Mouse (Mus musculus): ENCODE data around the gene Ankrd11. TPM values are rescaled to one million over a fixed set of nuclear protein-coding genes. Genes with fewer than 3 reads are reported as not detected.

Ankrd11 gene
- polyA plus RNA-seq, 1 experiment, result 56.4 TPM

DNA sequence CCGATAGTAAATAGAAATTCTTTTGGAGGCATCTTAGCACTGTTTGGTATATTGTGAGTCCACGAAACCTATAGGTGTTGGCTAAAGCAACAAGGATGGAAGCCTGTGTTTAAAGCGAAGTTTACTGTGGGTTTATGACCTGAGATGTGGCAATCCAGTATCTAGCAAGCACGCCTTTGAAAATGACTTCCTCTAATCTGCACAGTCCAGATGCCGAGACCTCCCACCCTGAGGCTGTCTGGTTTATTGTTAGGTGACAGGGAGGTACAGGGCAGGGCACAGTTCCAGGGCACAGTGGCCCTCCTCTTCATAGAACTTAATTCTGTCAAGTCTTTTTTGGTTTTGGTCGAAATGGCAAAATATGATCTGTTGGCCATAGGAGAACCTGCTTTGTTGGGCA lies 35.1 kb upstream of the Ankrd11 start:
- H3K36me3 ChIP-seq (ENCODE audit: control insufficient read depth, insufficient read depth), result peaks cover 23% of the 10 kb centered on the region
- H3K79me2 ChIP-seq (ENCODE audit: control insufficient read depth, insufficient read depth), result no peaks in the 10 kb centered on the region
- H3K27me3 ChIP-seq (ENCODE audit: control insufficient read depth, insufficient read depth, insufficient read length), result no peaks in the 10 kb centered on the region
- no peak overlapping the region for H3K4me2 ChIP-seq (ENCODE audit: low read depth)
- no peak overlapping the region for H3K4me3 ChIP-seq
- no peak for TF ChIP-seq SRF (IDR thresholded peaks at IDR 0.05; ENCODE audit: control insufficient read depth, insufficient read length, low read depth)
- no peak for TF ChIP-seq CEBPB (IDR thresholded peaks at IDR 0.05; ENCODE audit: insufficient read depth, poor library complexity, severe bottlenecking)
- TF ChIP-seq MYOG (IDR thresholded peaks at IDR 0.05; ENCODE audit: control insufficient read depth in 1 of 3, insufficient read depth in 1 of 3, insufficient read length in 2 of 3, low read depth in 2 of 3), result no peak
- TF ChIP-seq E2F4 (IDR thresholded peaks at IDR 0.05; ENCODE audit: insufficient read depth), result no peak
- TF ChIP-seq POLR2A (IDR thresholded peaks at IDR 0.05; ENCODE audit: insufficient read length, low read depth), result no peak
- no peak for TF ChIP-seq TCF12 (IDR thresholded peaks at IDR 0.05; ENCODE audit: insufficient read depth, poor library complexity, severe bottlenecking)
- no peak for TF ChIP-seq POLR2AphosphoS2 (IDR thresholded peaks at IDR 0.05; ENCODE audit: insufficient read length, low read depth)
- TF ChIP-seq TCF3 (IDR thresholded peaks at IDR 0.05; ENCODE audit: insufficient read length, low read depth), result no peak
- no peak for TF ChIP-seq USF1 (IDR thresholded peaks at IDR 0.05; ENCODE audit: low read depth)
- no peak overlapping the region for H3ac ChIP-seq (ENCODE audit: control insufficient read depth, insufficient read length)

DNA sequence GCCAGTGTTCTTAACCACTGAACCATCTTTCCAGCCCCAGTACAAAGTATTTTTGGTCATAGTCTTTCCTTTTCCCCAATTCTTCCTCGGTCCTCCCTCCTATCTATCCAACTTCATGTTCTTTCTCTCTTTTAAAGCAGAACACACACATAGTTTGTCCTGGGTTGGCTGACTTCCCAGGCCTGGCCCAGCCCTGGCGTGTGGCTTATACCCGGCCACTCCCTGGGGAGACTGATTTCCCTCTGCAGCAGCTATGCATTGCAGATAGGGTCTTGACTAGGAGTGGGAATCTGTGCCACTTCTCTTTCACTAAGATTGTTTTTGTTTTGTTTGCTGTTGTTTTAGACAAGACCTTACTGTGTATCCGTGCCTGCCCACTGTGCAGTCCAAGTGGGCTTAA lies 29.1 kb upstream of the Ankrd11 start:
- Histone ChIP-seq H3K4me3 (no peak overlapping the region), H3ac (ENCODE audit: control insufficient read depth, insufficient read length) (no peak overlapping the region), H3K36me3 (ENCODE audit: control insufficient read depth, insufficient read depth) (no peaks in the 10 kb centered on the region), H3K4me2 (ENCODE audit: low read depth) (no peak overlapping the region), H3K79me2 (ENCODE audit: control insufficient read depth, insufficient read depth) (peaks cover 23% of the 10 kb centered on the region), H3K27me3 (ENCODE audit: control insufficient read depth, insufficient read depth, insufficient read length) (no peaks in the 10 kb centered on the region)
- TF ChIP-seq POLR2AphosphoS2 (IDR thresholded peaks at IDR 0.05; ENCODE audit: insufficient read length, low read depth) (no peak), MYOG (IDR thresholded peaks at IDR 0.05; ENCODE audit: control insufficient read depth in 1 of 3, insufficient read depth in 1 of 3, insufficient read length in 2 of 3, low read depth in 2 of 3) (no peak), TCF12 (IDR thresholded peaks at IDR 0.05; ENCODE audit: insufficient read depth, poor library complexity, severe bottlenecking) (no peak), E2F4 (IDR thresholded peaks at IDR 0.05; ENCODE audit: insufficient read depth) (no peak), CEBPB (IDR thresholded peaks at IDR 0.05; ENCODE audit: insufficient read depth, poor library complexity, severe bottlenecking) (no peak), USF1 (IDR thresholded peaks at IDR 0.05; ENCODE audit: low read depth) (no peak)

DNA sequence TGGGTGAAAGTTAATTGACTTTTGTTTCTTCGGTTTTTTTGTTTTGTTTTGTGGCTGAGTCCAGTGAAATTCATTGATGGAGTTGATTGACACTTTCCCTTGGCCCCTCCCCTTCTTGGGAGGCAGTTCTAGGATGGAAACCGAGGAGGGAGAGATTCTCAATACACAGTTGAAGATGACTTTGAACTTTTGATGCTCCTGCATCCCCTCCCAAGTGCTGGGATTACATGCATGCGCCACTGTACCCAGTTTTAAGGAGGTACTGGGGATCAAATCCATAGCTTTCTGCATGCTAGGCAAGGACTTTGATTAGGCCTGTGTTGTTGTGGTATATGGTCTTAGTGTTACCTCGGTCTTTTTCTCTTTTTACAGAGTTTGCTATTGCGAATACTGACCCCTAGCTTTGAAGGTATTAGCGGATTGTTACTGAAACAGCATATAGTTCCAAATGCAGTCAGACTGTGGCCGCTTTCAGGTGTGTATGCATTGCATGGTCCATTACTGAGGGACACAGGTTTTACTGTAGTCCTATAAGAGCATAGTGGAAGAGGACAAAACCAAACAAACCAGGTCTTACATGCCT lies 24.1 kb upstream of the Ankrd11 start:
- TF ChIP-seq MYOD1 (IDR thresholded peaks at IDR 0.05; ENCODE audit: control insufficient read depth in 1 of 3, insufficient read length in 2 of 3, low read depth in 2 of 3) (no peak), SRF (IDR thresholded peaks at IDR 0.05; ENCODE audit: control insufficient read depth, insufficient read length, low read depth) (no peak), POLR2AphosphoS2 (IDR thresholded peaks at IDR 0.05; ENCODE audit: insufficient read length, low read depth) (no peak), USF1 (IDR thresholded peaks at IDR 0.05; ENCODE audit: low read depth) (no peak), E2F4 (IDR thresholded peaks at IDR 0.05; ENCODE audit: insufficient read depth) (no peak), MYOG (IDR thresholded peaks at IDR 0.05; ENCODE audit: control insufficient read depth in 1 of 3, insufficient read depth in 1 of 3, insufficient read length in 2 of 3, low read depth in 2 of 3) (no peak), TCF3 (IDR thresholded peaks at IDR 0.05; ENCODE audit: insufficient read length, low read depth) (no peak)
- Histone ChIP-seq H3K4me2 (ENCODE audit: low read depth) (peak overlapping the region; percentile 90), H3K4me3 (peak overlapping the region; percentile 75), H3K27me3 (ENCODE audit: control insufficient read depth, insufficient read depth, insufficient read length) (no peaks in the 10 kb centered on the region), H3K36me3 (ENCODE audit: control insufficient read depth, insufficient read depth) (no peaks in the 10 kb centered on the region), H3ac (ENCODE audit: control insufficient read depth, insufficient read length) (peak overlapping the region; percentile 71), H3K79me2 (ENCODE audit: control insufficient read depth, insufficient read depth) (peaks cover 29% of the 10 kb centered on the region)

DNA sequence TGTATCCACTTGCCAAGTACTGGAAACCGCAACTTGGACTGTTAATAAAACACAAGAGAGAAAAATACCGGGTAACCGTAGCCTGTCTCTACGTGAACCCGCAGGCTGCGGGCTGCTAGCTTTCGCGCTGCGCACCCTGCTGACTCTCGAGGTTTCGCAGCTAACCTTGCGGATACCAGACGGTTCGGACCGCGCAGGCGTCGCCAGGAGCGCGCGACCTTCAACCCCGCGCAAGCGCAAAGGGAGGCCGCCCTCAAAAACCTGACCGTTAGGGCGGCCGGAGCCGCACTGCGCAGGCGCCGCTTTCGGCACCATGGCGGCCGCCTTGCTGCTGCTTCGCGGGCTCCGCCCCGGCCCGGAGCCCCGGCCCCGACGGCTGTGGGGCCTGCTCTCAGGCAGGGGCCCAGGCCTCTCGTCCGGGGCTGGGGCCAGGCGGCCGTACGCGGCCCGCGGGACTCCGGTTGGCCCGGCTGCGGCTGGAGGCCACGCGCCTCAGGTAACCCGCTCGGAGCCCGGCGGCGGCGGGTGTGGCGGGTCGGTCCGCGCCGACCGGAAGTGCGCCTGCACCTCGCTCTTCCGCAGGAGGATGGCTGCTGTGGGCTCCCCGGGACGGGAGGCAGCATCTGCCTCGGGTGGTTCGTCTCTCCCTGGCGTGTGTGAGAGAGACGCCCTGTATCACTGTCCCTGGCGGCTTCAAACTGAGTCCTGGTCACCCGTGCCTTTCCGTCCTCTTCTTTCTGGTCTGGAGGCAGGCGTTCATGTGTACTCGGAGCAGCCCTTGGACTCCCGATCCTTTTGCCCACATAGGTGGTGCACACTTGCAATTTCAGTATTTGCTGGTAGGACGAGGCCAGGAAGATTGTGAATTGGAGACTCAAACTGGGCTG lies 23.4 kb upstream of the Ankrd11 start:
- Histone ChIP-seq H3K4me3 (peak overlapping the region; percentile 75), H3K79me2 (ENCODE audit: control insufficient read depth, insufficient read depth) (peaks cover 29% of the 10 kb centered on the region), H3K36me3 (ENCODE audit: control insufficient read depth, insufficient read depth) (no peaks in the 10 kb centered on the region), H3K27me3 (ENCODE audit: control insufficient read depth, insufficient read depth, insufficient read length) (no peaks in the 10 kb centered on the region), H3ac (ENCODE audit: control insufficient read depth, insufficient read length) (peak overlapping the region; percentile 71), H3K4me2 (ENCODE audit: low read depth) (peak overlapping the region; percentile 93)
- TF ChIP-seq POLR2AphosphoS2 (IDR thresholded peaks at IDR 0.05; ENCODE audit: insufficient read length, low read depth) (peak; percentile 93), MYOD1 (IDR thresholded peaks at IDR 0.05; ENCODE audit: control insufficient read depth in 1 of 3, insufficient read length in 2 of 3, low read depth in 2 of 3) (no peak), REST (IDR thresholded peaks at IDR 0.05; ENCODE audit: insufficient read depth, insufficient read length) (no peak), POLR2A (IDR thresholded peaks at IDR 0.05; ENCODE audit: insufficient read length, low read depth) (peak; percentile 82)

DNA sequence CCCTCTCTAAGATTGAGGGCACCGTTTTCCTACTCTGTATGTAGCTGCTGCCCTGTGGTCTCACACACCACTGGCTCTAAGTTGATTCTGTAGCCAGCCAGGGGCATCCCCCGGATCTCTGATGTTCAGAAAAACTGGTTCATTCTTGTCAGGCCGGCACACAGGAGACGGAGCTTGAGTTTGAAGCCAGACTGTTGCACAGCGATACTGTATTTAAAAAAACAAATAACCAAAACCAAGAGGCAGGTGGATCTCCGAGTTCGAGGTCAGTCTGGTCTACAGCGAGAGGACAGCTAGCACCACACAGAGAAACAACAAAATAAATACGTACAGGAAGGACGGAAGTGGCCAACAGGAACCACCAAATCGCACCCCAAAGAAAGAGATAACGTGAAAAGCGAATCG lies 22.7 kb upstream of the Ankrd11 start:
- no peaks in the 10 kb centered on the region for H3K36me3 ChIP-seq (ENCODE audit: control insufficient read depth, insufficient read depth)
- H3K27me3 ChIP-seq (ENCODE audit: control insufficient read depth, insufficient read depth, insufficient read length), result no peaks in the 10 kb centered on the region
- peak overlapping the region; percentile 93 for H3K4me2 ChIP-seq (ENCODE audit: low read depth)
- peaks cover 29% of the 10 kb centered on the region for H3K79me2 ChIP-seq (ENCODE audit: control insufficient read depth, insufficient read depth)
- TF ChIP-seq MYOD1 (IDR thresholded peaks at IDR 0.05; ENCODE audit: control insufficient read depth in 1 of 3, insufficient read length in 2 of 3, low read depth in 2 of 3) (no peak), E2F4 (IDR thresholded peaks at IDR 0.05; ENCODE audit: insufficient read depth) (no peak), CEBPB (IDR thresholded peaks at IDR 0.05; ENCODE audit: insufficient read depth, poor library complexity, severe bottlenecking) (no peak), POLR2AphosphoS2 (IDR thresholded peaks at IDR 0.05; ENCODE audit: insufficient read length, low read depth) (no peak), MYOG (IDR thresholded peaks at IDR 0.05; ENCODE audit: control insufficient read depth in 1 of 3, insufficient read depth in 1 of 3, insufficient read length in 2 of 3, low read depth in 2 of 3) (no peak), TCF12 (IDR thresholded peaks at IDR 0.05; ENCODE audit: insufficient read depth, poor library complexity, severe bottlenecking) (no peak), POLR2A (IDR thresholded peaks at IDR 0.05; ENCODE audit: insufficient read length, low read depth) (no peak), TCF3 (IDR thresholded peaks at IDR 0.05; ENCODE audit: insufficient read length, low read depth) (no peak), USF1 (IDR thresholded peaks at IDR 0.05; ENCODE audit: low read depth) (no peak), MAX (IDR thresholded peaks at IDR 0.05; ENCODE audit: low read depth) (no peak), SRF (IDR thresholded peaks at IDR 0.05; ENCODE audit: control insufficient read depth, insufficient read length, low read depth) (no peak), REST (IDR thresholded peaks at IDR 0.05; ENCODE audit: insufficient read depth, insufficient read length) (no peak)
- peak overlapping the region; percentile 71 for H3ac ChIP-seq (ENCODE audit: control insufficient read depth, insufficient read length)
- peak overlapping the region; percentile 75 for H3K4me3 ChIP-seq

All from myocyte (in vitro differentiated cells).